Mouse (Mus musculus): Measurements from ENCODE around the gene Ctf1.

DNA sequence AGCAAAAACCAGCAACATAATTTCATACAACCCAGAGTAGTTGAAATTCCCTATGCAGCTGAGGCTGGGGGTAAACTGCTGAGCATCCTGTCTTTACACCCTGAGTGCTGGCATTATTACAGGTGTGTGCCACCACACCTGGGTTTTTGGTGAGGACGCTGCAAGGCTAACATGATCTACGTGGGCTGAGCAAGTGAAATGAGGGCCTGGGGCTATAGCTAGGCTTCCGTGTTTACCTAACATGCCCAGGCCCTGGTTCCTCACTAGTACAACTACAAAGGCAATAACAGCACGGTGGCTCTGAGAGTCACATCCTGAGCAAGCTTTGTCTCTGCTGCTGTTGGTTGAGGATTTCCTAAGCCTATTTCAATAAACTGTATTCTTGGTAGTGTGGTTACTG lies 34.9 kb upstream of the Ctf1 start:
- no peak for TF ChIP-seq GATA1 (IDR thresholded peaks at IDR 0.05; ENCODE audit: borderline replicate concordance, low read length)
- no peak for TF ChIP-seq FLI1 (IDR thresholded peaks at IDR 0.05; ENCODE audit: low read length)

Measured in megakaryocyte, embryonic 14.5 days (primary cell).